Mouse (Mus musculus) midbrain, embryonic 11.5 days (tissue): ENCODE measurements at regions not wholly inside any gene's neighbourhood (a gene's known extent, or its start where the extent isn't known, plus 50 kb on each side); places are given as distances from the start of the nearest gene placed in this dataset.

Experiments
- ATAC-seq: fragments of 200-750 bp; cut with Nextera tagmentation; 2 replicates; pipeline ENCODE4 v1.8.0; 2017; ENCODE audit warnings: moderate TSS enrichment, moderate library complexity; ENCODE audit not compliant: low FRiP score
- DNase-seq: peaks from one replicate; pipeline ENCODE4 v3.0.0; 2015; ENCODE audit warnings: low spot score; ENCODE audit errors: missing footprints
- H3K27ac ChIP-seq: fragments of 300-500 bp; sonication (generic); 2 replicates; pipeline ENCODE4 v1.5.1; 2014; ENCODE audit warnings: low read depth, low read length
- H3K27me3 ChIP-seq: fragments of 300-500 bp; sonication (generic); 2 replicates; pipeline ENCODE4 v1.6.1; 2014; ENCODE audit warnings: mild to moderate bottlenecking, low read length, moderate library complexity, mixed read lengths; ENCODE audit not compliant: control insufficient read depth, insufficient read depth
- H3K36me3 ChIP-seq: fragments of 300-500 bp; sonication (generic); 2 replicates; pipeline ENCODE4 v1.6.1; 2014; ENCODE audit warnings: mild to moderate bottlenecking, low read length, moderate library complexity, mixed read lengths; ENCODE audit not compliant: control insufficient read depth, insufficient read depth
- H3K4me1 ChIP-seq: fragments of 300-500 bp; sonication (generic); 2 replicates; pipeline ENCODE4 v1.6.1; 2014; ENCODE audit warnings: low read length; ENCODE audit not compliant: control insufficient read depth, insufficient read depth
- H3K4me2 ChIP-seq: fragments of 300-500 bp; sonication (generic); 2 replicates; pipeline ENCODE4 v1.6.1; 2014; ENCODE audit warnings: mild to moderate bottlenecking, moderate library complexity
- H3K4me3 ChIP-seq: fragments of 300-500 bp; sonication (generic); 2 replicates; pipeline ENCODE4 v1.5.1; 2014; ENCODE audit warnings: low read depth, low read length
- H3K9ac ChIP-seq: fragments of 300-500 bp; sonication (generic); 2 replicates; pipeline ENCODE4 v1.6.1; 2014; ENCODE audit warnings: low read length
- H3K9me3 ChIP-seq: fragments of 300-500 bp; sonication (generic); 2 replicates; pipeline ENCODE4 v1.6.1; 2016; ENCODE audit warnings: low read length; ENCODE audit not compliant: control insufficient read depth
- WGBS: fragments of 180-500 bp; shearing (Covaris S2); extraction: QIAGEN DNeasy Blood & Tissue Kit; methylation state at CpG from one replicate; pipeline ENCODE4 v1.1.7; 2014; 5-methylcytosine and 5-hydroxymethylcytosine counted together

GRCm38 (mm10) chr16:95203026-95203425 lies 54.3 kb upstream of the Kcnj15 start:
- 88% methylated on average over 3 of the region's 3 CpGs for WGBS
- Histone ChIP-seq H3K36me3 (no peaks in the 10 kb centered on the region), H3K4me1 (no peaks in the 10 kb centered on the region), H3K4me2 (no peak overlapping the region), H3K9me3 (no peaks in the 10 kb centered on the region), H3K27me3 (no peaks in the 10 kb centered on the region), H3K27ac (no peak overlapping the region), H3K9ac (no peak overlapping the region), H3K4me3 (no peak overlapping the region)
- ATAC-seq (no peak), DNase-seq (no peak)

- 78% methylated on average over 3 of the region's 3 CpGs for WGBS
- no peak overlapping the region for H3K4me2 ChIP-seq
- ATAC-seq, result no peak
- H3K27me3 ChIP-seq, result no peaks in the 10 kb centered on the region
- no peaks in the 10 kb centered on the region for H3K9me3 ChIP-seq
- H3K27ac ChIP-seq, result no peak overlapping the region
- H3K4me1 ChIP-seq, result no peaks in the 10 kb centered on the region
- no peak overlapping the region for H3K9ac ChIP-seq
- no peaks in the 10 kb centered on the region for H3K36me3 ChIP-seq
- DNase-seq, result no peak
- H3K4me3 ChIP-seq, result no peak overlapping the region
Observed at GRCm38 (mm10) chr16:95203790-95204189, 53.6 kb upstream of the Kcnj15 start.

- no peak for DNase-seq
- no peaks in the 10 kb centered on the region for H3K4me1 ChIP-seq
- H3K4me2 ChIP-seq, result no peak overlapping the region
- WGBS, result 90% methylated on average over 6 of the region's 6 CpGs
- no peaks in the 10 kb centered on the region for H3K9me3 ChIP-seq
- no peak overlapping the region for H3K4me3 ChIP-seq
- H3K27ac ChIP-seq, result no peak overlapping the region
- no peaks in the 10 kb centered on the region for H3K36me3 ChIP-seq
- no peak for ATAC-seq
- no peak overlapping the region for H3K9ac ChIP-seq
- H3K27me3 ChIP-seq, result no peaks in the 10 kb centered on the region
Observed at GRCm38 (mm10) chr16:95204507-95204906, 52.9 kb upstream of the Kcnj15 start.

GRCm38 (mm10) chr16:95206445-95206844 lies 50.9 kb upstream of the Kcnj15 start:
- Histone ChIP-seq H3K27me3 (no peaks in the 10 kb centered on the region), H3K4me3 (no peak overlapping the region), H3K36me3 (no peaks in the 10 kb centered on the region), H3K9me3 (no peaks in the 10 kb centered on the region), H3K27ac (no peak overlapping the region), H3K4me2 (no peak overlapping the region), H3K9ac (no peak overlapping the region), H3K4me1 (no peaks in the 10 kb centered on the region)
- WGBS, result 87% methylated on average over 5 of the region's 5 CpGs
- ATAC-seq (no peak), DNase-seq (no peak)

- no peak overlapping the region for H3K27ac ChIP-seq
- ATAC-seq, result no peak
- no peaks in the 10 kb centered on the region for H3K9me3 ChIP-seq
- no peak for DNase-seq
- H3K4me1 ChIP-seq, result no peaks in the 10 kb centered on the region
- no peaks in the 10 kb centered on the region for H3K36me3 ChIP-seq
- 80% methylated on average over 6 of the region's 6 CpGs for WGBS
- H3K4me2 ChIP-seq, result no peak overlapping the region
- no peak overlapping the region for H3K9ac ChIP-seq
- H3K27me3 ChIP-seq, result no peaks in the 10 kb centered on the region
- H3K4me3 ChIP-seq, result no peak overlapping the region
Observed at GRCm38 (mm10) chr16:95207547-95207946, 49.8 kb upstream of the Kcnj15 start.
